Mouse (Mus musculus): ENCODE measurements around the gene Rab3b.

Rab3b gene

GRCm38 (mm10) chr4:108950201-108950600 is 71.3 kb downstream of the Rab3b start:
- no peak for DNase-seq (ENCODE audit: low spot score in 2 of 2)

- DNase-seq (ENCODE audit: low spot score in 2 of 2): no peak
These were observed 72.8 kb downstream of the Rab3b start for GRCm38 (mm10) chr4:108951663-108952062.

- DNase-seq (ENCODE audit: low spot score in 2 of 2): no peak
These were observed 80.8 kb downstream of the Rab3b start for GRCm38 (mm10) chr4:108959696-108960095.

- DNase-seq (ENCODE audit: low spot score in 2 of 2): no peak
These were observed 82.0 kb downstream of the Rab3b start for GRCm38 (mm10) chr4:108960619-108961460.

GRCm38 (mm10) chr4:108963017-108963416 is 84.2 kb downstream of the Rab3b start:
- DNase-seq (ENCODE audit: low spot score in 2 of 2): no peak

- DNase-seq (ENCODE audit: low spot score in 2 of 2): no peak
These were observed 90.7 kb downstream of the Rab3b start for GRCm38 (mm10) chr4:108969517-108969916.

- DNase-seq (ENCODE audit: low spot score in 2 of 2): no peak
These were observed 92.2 kb downstream of the Rab3b start for GRCm38 (mm10) chr4:108971054-108971453.

- peak; percentile 38 to 39 for DNase-seq (ENCODE audit: low spot score in 2 of 2)
These were observed 97.7 kb downstream of the Rab3b start for GRCm38 (mm10) chr4:108976458-108977071.

- no peak for DNase-seq (ENCODE audit: low spot score in 2 of 2)
These were observed 108.1 kb downstream of the Rab3b start for GRCm38 (mm10) chr4:108986833-108987472.

- DNase-seq (ENCODE audit: low spot score in 2 of 2): no peak
These were observed 108.6 kb downstream of the Rab3b start for GRCm38 (mm10) chr4:108987473-108987842.

- DNase-seq (ENCODE audit: low spot score in 2 of 2): no peak
These were observed 110.6 kb downstream of the Rab3b start for GRCm38 (mm10) chr4:108989430-108989829.

- no peak for DNase-seq (ENCODE audit: low spot score in 2 of 2)
These were observed 111.2 kb downstream of the Rab3b start for GRCm38 (mm10) chr4:108990032-108990431.

- DNase-seq (ENCODE audit: low spot score in 2 of 2): no peak
These were observed 111.7 kb downstream of the Rab3b start for GRCm38 (mm10) chr4:108990571-108990970.

GRCm38 (mm10) chr4:108991811-108992210 is 112.9 kb downstream of the Rab3b start:
- no peak for DNase-seq (ENCODE audit: low spot score in 2 of 2)

Data from right cerebral cortex, postnatal 36 days (tissue).